Mouse (Mus musculus): ENCODE results near the gene Rassf6. TPM values are rescaled to one million over a fixed set of nuclear protein-coding genes. Genes with fewer than 3 reads are reported as not detected.

Gene Rassf6
- total RNA-seq, 2 experiments from 2014 or later = 0.74 to 0.96 TPM

DNA sequence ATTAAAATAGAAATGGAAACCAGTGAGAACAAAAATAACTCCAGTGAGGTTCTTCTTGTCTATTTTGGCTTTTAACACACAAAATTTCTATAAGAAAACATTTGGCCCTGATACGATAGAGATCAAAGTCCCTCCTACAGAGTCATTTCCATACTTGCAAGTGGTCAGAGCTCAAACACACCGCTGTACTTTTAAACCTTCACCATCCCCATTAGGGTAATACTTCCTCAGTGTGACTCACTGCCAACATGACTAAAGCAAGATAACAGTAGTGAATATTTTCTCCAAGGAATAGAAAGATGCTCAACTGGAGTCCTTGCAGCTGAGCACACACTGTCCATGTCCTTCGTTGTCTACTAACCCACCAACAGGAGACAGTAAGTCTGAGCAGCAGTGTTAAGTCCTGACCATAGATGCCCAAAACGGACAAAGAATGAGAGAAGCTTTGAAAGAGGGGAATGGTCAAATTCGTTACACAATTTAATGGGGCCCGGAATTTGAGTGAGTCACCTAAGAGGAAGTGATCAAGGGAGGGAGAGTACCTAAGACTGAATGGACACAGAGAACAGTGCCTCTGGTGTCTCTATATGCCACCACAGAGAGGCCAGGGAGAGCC, 28.4 kb downstream of the Rassf6 start:
- Histone ChIP-seq H3K4me3 (no peak overlapping the region), H3K27ac (no peak overlapping the region)
- no peak for DNase-seq (ENCODE audit: low spot score in 2 of 2)
- TF ChIP-seq CTCF (conservative IDR thresholded peaks at IDR 0.05) = no peak

DNA sequence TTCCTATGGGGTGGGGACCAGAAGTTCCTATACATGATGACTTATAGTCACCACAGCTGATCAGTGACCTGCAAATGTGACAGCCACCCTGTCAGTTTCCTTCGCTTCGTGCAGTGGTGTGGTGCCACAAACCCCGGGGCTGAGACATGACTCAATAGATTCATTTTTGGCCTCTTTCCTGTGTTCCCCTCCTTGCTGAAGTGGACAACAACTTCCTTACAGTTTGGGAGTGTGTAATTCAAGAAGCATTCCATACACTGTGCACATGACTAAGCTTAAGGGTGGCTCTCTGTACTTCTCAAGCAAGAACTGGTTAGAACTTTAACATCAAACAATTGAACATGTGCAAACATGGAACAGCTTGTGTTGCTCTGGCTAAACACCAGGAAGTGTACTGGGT, 29.1 kb downstream of the Rassf6 start:
- no peak for DNase-seq (ENCODE audit: low spot score in 2 of 2)
- no peak for TF ChIP-seq CTCF (conservative IDR thresholded peaks at IDR 0.05)
- no peak overlapping the region for H3K4me3 ChIP-seq
- no peak overlapping the region for H3K27ac ChIP-seq

DNA sequence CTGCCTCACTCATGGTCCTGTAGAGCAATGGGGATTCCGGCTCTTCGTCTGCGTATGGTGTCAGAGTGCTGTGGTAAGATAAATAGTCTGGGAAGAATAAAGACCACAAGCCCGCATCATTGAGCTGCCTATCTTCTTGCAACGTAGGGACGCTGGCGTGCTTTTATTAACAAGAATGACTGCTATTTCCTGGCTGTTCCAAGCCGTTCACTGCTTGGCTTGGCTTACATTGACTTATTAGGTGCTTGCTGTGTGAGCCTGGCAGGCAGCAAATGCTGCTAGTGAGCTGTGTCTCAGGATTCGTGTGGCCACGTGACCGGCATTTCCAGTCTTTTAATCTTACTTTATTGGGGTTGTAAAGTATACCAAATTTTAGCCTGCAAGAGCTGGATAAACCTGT, 31.6 kb downstream of the Rassf6 start:
- no peak for TF ChIP-seq CTCF (conservative IDR thresholded peaks at IDR 0.05)
- no peak overlapping the region for H3K27ac ChIP-seq
- DNase-seq (ENCODE audit: low spot score in 2 of 2) = no peak
- no peak overlapping the region for H3K4me3 ChIP-seq

DNA sequence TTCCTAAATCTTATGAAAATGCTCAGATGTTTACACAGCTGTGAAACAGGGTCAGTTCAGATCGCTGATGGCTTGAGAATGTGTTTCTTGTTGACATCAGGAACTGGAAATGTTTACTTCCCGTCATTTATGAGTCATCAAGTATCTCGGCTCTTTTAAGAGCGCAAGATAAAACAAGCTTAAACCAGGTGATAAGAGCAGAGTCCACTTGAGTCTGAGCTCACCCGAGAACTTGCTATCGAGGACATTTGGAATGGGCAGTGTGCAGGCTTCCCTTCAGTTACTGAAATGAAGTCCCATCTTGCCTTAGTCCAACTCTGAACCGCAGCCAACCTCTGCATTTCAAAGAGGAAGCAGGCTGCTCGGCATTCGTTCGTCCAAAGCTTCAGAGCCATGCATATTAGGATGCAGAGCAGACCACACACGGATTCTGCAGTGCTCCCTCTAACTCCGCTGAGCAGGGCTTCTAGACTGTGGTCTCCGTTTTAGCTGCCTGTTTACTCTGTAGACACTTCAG, 37.0 kb downstream of the Rassf6 start:
- DNase-seq (ENCODE audit: low spot score in 2 of 2) = no peak
- H3K4me3 ChIP-seq = no peak overlapping the region
- no peak for TF ChIP-seq CTCF (conservative IDR thresholded peaks at IDR 0.05)
- no peak overlapping the region for H3K27ac ChIP-seq

DNA sequence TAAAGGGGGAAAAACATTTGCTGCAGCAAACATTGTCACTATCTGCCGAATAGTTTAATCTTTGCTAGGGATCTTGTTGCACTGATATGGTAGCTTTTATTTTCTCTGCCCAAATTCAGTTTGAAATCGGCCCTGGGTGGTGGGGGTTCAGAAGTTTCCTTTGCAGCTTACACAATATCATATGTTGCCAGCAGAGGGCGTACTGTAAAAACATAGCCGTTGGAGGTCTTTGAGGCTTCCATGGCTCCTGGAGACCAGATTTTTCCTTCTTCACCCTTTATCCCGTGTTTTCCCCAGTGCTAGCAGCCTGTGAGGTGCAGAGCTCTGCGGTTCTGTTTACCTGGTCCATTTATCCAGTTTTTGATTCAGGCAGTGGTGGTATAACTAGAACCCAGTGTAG, 39.0 kb downstream of the Rassf6 start:
- no peak overlapping the region for H3K4me3 ChIP-seq
- DNase-seq (ENCODE audit: low spot score in 2 of 2) = peak in 1 of 2 experiments; percentile 70
- TF ChIP-seq CTCF (conservative IDR thresholded peaks at IDR 0.05) = peak; percentile 84
- no peak overlapping the region for H3K27ac ChIP-seq

DNA sequence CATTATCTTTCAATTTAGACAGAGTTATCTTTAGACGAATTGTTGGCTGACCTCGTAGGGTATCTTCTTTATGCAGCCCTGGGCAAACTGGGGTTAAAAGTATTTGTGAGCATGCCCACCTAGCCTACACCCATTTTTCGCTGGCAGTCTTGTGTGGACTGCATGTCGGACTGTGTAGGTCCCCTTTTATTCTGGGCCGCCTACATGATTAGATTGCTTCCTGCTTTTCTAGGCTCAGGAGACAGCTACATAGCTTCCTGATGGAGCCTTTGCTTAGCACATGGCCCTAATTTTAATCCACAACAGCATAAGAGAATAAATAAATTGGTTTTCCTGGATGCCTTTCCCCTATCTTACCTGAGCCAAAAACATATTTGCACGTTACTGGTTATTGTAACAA, 44.3 kb downstream of the Rassf6 start:
- no peak for TF ChIP-seq CTCF (conservative IDR thresholded peaks at IDR 0.05)
- H3K27ac ChIP-seq = no peak overlapping the region

DNA sequence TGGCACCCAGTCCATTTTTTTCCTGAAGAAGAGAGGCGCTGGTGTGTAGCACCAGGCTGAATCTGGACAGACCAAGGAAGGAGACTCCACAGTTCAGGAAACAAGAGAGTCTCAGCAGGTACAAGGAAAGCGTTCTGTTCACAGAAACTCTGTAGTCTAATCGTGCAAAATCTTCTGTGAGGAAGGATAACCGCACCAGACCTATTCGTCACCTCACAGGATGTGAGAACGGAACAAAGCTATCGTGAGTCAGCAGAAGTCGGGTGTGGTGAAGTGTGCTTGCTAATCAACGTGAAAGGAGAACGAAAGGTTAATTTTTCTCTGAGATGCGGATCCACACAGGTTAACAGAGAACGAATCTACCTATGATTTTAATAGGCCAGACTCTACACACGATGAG, 45.5 kb downstream of the Rassf6 start:
- no peak overlapping the region for H3K27ac ChIP-seq
- H3K4me3 ChIP-seq = no peak overlapping the region
- DNase-seq (ENCODE audit: low spot score in 2 of 2) = no peak
- no peak for TF ChIP-seq CTCF (conservative IDR thresholded peaks at IDR 0.05)

More for the DNA sequence above, 44.3 kb downstream of the Rassf6 start:
- H3K4me3 ChIP-seq = no peak overlapping the region
- no peak for DNase-seq (ENCODE audit: low spot score in 2 of 2)

DNA sequence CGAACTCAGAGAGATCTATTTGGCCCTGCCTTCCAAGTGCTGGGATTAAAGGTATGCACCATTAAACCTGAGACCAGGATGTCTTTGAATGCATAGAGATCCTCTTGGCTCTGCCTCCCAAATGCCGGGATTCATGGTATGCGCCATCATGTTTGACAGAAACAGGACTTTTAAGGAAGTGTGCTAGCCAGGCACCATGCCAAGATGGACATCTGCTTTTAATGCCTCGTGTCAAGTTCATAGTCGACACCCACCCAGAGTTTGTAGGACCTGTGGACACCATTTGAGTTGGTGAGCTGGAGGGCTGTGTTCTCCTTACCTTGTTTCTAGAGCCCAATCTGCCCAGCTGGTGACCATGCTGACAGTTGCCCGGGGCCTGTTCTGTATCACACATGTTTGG, 48.5 kb downstream of the Rassf6 start:
- no peak overlapping the region for H3K4me3 ChIP-seq
- no peak for DNase-seq (ENCODE audit: low spot score in 2 of 2)
- no peak overlapping the region for H3K27ac ChIP-seq
- TF ChIP-seq CTCF (conservative IDR thresholded peaks at IDR 0.05) = no peak

DNA sequence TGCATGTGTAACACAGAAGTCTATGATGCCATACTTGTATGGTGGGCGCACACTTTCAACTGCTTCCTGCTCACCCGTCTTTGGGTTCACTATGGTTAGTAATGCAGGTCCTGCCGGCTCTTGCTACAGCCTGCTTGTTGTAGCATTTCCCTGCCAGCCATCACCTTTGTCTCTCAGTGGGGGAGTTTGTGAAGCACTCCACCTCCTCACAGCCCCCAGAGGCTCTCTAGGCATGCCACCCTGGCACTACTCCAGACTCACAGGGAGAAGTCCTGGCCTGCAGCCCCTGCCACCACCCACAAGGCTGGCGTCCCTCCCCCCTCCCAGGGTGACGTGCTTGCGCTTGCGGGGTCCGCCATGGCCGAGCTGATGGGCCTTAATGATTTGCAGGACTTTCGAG, 49.8 kb downstream of the Rassf6 start:
- H3K4me3 ChIP-seq = no peak overlapping the region
- DNase-seq (ENCODE audit: low spot score in 2 of 2) = no peak
- TF ChIP-seq CTCF (conservative IDR thresholded peaks at IDR 0.05) = no peak

DNA sequence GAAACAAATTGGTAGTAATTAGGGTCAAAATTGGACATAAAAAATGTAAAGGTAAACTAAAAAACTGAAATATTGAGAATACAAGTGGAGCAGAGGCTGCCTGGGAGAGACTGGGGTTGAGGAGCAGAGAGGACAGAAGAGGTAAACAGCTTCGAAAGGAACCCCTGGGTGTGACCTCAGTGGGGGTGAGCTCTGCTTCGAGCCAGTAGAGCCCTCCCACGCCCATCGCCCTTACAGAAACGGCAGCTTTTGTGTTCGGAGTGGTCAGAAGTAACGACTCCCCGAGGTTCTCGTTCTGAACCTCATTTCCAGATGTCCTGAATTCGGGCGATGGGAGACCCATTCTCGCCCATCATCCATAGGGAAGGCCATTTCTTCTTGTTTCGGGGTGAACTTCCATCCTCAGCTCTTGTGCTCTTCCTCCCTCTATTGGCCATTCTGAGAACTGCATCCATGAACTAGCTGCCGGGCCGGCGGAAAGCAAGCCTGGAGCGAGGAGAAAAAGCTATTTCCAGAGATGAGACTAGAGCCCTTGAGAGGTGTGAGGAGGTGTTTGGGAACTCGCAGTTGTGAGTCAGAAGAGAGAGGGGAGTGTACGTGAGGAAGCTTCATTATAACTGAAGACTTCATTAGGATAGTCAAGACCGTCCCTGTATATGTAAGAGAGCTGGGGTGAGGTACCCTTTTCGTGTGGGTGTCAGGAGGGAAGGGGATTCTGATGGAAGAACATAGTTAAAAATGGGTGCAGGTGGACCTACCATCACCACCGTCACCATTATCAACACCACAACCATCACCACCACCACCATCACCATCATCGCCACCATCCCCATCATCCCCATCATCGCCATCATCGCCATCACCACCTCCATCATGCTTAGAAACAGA, 51.5 kb downstream of the Rassf6 start:
- Histone ChIP-seq H3K27ac (peak overlapping the region; percentile 59; the same call in 1 of the 2 replicates), H3K4me3 (peak overlapping the region; percentile 62)
- peak; percentile 84 to 91 for DNase-seq (ENCODE audit: low spot score in 2 of 2)
- TF ChIP-seq CTCF (conservative IDR thresholded peaks at IDR 0.05) = peak; percentile 98

More for the DNA sequence above, 49.8 kb downstream of the Rassf6 start:
- no peak overlapping the region for H3K27ac ChIP-seq

DNA sequence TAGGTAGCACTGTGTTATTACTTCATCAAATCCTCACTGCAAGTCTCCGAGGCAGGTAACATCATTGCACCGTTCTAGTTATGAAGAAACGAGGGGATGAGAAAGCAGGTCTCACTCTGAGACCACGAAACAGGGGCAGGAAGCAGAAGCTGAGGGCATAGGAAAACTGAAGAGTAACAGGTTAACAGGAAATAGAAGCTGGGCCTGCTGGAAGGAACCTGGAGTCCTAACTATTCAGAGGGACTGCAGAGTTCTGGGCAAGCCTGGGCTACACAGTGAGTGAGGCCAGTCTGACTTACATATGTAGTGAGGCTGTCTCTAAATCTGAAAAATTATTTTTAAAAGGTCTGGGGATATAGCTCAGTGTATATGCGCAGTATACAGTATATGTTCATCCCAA, 52.4 kb downstream of the Rassf6 start:
- Histone ChIP-seq H3K27ac (no peak overlapping the region), H3K4me3 (no peak overlapping the region)
- TF ChIP-seq CTCF (conservative IDR thresholded peaks at IDR 0.05) = no peak
- DNase-seq (ENCODE audit: low spot score in 2 of 2) = no peak

DNA sequence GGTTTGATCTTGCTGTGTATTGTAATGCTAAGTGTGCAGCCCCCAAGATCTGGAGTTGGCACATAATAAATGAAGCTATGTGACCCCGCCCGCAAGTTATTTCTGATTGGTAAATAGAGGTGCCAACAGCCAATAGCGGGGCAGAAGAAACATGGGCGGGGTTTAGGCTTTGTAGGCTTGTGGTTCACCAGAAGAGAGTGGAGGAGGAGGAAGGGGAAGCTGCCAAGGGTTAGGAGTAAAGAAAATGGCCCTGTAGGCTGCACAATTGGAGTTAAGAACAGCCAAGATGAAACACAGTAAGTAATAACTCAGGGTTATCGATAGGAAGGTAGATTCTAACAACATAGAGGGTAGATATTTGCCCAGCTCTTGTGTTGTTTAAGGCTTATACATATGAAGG, 53.9 kb downstream of the Rassf6 start:
- DNase-seq (ENCODE audit: low spot score in 2 of 2) = no peak
- H3K27ac ChIP-seq = no peak overlapping the region
- no peak overlapping the region for H3K4me3 ChIP-seq
- TF ChIP-seq CTCF (conservative IDR thresholded peaks at IDR 0.05) = no peak

DNA sequence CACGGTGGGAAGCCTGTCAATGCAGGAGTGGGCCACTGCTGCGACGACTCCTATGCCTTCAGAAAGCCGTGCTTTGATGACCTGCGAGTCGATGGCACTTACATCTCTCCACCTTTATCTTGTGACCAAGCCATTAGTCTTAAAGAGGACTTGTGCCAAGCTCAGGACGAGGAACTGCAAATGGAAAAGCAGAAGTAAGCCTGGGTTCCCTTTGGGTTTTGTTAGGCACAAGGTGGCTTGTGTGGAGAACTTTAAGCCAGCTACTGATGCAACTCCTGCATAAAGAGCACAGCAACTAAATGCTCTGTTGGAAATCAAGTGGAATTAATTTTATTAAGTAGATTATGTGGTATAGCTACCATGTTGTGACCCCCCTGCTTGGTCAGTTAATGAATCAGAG, 55.7 kb downstream of the Rassf6 start:
- H3K4me3 ChIP-seq = no peak overlapping the region
- TF ChIP-seq CTCF (conservative IDR thresholded peaks at IDR 0.05) = no peak
- DNase-seq (ENCODE audit: low spot score in 2 of 2) = no peak

More for the DNA sequence above, 55.7 kb downstream of the Rassf6 start:
- no peak overlapping the region for H3K27ac ChIP-seq

Data from layer of hippocampus, adult 2 months (tissue).